Mouse (Mus musculus): ENCODE measurements around the gene Hoxb4. TPM values are rescaled to one million over a fixed set of nuclear protein-coding genes. Genes with fewer than 3 reads are reported as not detected.

Hoxb4 gene
- polyA plus RNA-seq, 1 experiment = 19.5 TPM

DNA sequence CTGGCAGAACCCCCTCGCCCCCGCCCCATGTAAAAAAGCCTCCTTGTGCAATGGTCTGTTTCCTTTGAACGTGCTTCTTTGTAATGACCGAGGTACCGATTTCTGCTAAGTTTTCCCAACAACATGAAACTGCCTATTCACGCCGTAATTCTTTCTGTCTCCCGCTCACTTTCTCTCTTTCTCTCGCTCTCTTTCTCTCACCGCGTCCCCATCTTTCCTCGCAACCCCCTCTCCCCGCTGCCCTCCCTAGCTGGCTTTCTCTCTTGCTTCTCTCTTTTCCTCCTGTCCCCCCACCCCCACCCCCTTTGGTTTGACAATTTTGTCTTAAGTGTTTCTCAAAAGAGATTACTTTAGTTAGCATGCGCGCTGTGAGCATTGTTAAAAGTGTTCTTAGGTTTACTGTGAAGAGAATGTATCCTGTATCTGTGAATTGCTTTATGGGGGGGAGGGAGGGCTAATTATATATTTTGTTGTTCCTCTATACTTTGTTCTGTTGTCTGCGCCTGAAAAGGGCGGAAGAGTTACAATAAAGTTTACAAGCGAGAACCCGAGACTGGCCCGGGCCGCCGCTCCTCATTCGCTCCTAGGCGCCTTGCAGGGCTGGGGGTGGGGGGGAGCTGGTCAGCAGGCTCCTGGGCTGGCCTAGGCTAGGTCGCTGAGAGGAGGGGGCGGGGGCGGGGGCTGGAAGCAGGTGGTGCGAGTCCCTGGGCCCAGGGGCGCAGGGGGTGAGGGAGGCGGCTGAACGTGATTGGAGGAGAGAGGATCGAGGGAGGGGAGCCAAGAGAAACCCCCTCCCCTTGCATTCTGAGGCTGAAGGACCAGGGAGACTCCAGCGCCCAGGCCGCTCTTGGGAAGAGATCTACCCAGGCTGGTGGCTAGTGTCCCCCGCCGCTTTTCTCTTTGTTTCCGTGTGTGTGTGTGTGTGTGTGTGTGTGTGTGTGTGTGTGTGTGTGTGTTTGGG, 33.0 kb upstream of the Hoxb4 start:
- DNase-seq (ENCODE audit: low read depth) = no peak

- no peak for DNase-seq (ENCODE audit: low read depth)
Observed at GRCm38 (mm10) chr11:96285771-96286738, 32.0 kb upstream of the Hoxb4 start, which contains the start of gene Hoxb7. TSS of gene Hoxb7 (plus strand) at chr11:96286623.

DNA sequence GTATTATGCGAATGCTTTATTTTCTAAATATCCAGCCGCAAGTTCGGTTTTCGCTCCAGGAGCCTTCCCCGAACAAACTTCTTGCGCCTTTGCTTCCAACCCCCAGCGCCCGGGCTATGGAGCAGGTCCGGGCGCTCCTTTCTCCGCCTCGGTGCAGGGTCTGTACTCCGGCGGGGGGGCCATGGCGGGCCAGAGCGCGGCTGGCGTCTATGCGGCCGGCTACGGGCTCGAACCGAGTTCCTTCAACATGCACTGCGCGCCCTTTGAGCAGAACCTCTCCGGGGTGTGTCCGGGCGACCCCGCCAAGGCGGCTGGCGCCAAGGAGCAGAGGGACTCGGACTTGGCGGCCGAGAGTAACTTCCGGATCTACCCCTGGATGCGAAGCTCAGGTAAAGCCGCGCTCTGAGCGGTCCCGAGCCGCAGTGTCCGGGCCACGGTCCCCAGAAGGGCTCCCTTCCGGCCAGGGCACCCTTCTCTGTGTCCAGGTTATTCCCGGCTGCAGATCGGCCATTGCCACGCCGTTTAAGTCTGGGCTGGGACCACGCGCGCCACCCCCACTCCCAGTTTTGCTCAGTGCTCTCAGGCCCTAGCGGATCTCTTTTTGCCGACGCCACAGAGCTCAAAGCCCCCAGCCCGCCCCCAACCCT, 31.2 kb upstream of the Hoxb4 start:
- no peak for DNase-seq (ENCODE audit: low read depth)

DNA sequence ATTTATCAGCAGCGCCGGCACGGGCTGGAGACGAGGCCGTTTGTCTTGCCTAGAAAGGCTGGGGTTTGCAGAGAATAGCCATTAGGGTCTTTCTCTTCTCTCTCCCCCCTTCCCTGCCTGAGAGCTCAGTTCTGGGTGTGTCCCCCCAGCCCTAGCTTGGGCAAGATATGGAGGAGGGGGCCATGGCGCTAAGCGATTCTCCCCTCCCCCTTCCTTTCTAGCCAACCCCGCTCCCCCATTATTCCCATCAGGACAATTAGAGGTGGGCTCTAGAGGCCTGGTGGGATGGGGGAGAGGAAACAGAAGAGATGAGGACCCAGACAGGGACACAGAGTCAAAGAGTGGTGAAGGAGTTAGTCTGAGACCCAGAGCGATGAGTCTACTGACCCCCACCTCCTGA, 30.7 kb upstream of the Hoxb4 start:
- no peak for DNase-seq (ENCODE audit: low read depth)

DNA sequence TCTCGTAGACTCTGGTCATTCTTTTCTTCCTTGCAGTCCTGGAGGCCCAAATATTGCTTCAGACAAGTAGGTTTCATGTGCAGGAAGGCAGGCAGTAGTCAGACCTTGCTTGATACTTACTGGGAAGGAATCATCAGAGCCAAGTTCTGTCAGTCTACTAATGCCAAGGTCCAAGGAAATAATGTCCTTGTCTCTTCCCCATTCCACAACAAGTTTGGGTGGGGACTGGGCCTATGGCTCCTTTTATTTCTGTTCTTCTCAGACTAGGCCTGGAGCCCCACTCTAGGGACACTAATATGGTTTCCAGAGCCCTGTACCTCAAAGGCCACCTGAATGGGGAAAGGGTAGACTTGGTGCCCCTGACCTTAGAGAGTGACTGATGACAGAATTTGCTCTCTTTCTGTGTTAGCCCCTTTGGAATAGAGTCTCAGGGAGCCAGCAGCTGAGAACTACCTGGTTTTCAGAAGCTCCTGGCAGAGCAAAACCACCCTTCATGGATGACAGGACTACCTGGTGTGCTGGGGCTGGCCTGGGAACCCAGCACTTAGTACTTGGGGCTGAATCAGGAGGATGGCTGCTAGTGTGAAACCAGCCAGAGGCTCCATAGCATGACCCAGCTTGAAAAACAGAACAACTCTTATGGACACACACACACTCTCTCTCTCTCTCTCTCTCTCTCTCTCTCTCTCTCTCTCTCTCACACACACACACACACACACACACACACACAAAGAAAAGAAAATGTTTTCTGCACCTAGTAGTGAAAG, 29.4 kb upstream of the Hoxb4 start:
- DNase-seq (ENCODE audit: low read depth) = no peak

DNA sequence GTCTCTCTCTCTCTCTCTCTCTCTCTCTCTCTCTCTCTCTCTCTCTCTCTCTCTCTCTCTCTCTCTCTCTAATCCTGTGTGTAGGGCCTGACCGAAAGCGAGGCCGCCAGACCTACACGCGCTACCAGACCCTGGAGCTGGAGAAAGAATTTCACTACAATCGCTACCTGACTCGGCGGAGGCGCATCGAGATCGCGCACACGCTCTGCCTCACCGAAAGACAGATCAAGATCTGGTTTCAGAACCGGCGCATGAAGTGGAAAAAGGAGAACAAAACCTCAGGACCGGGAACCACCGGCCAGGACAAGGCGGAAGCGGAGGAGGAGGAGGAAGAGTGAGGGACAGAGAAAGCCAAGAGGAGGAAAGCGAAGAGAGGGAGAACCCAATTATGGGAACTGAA, 28.8 kb upstream of the Hoxb4 start:
- no peak for DNase-seq (ENCODE audit: low read depth)

- no peak for DNase-seq (ENCODE audit: low read depth)
Observed at GRCm38 (mm10) chr11:96289837-96290236, 28.2 kb upstream of the Hoxb4 start.

DNA sequence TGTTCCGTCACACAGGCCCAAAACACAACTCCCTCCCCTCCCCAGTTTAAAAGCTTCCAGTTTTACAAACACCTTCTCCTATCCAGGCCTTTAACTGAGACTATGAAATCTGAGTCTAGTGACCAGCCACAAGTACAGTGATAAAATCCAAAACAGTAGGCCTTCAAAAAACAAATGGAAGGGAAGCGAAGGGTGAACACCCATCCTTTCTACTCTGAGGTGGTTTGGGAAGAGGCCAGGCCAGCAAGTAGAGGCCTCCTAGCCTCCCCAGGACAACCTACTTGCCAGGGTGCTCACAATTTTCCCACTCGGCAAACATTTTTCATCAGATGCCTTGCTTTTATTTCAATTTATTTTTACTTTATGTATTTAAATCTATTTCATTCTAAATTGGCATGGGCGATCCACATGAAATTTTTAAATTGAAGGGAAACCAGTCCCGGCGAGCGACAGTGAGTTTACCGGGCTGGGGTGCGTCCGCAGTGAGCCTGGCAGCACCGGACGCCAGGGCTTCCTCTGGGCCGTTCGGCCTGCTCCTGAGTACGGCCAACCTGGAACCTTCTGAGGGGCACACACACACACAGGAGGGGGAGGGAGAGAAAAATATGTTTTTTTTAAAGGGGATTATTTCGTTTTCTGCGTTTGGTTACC, 27.2 kb upstream of the Hoxb4 start:
- no peak for DNase-seq (ENCODE audit: low read depth)

- no peak for DNase-seq (ENCODE audit: low read depth)
Observed at GRCm38 (mm10) chr11:96291681-96292564, 26.1 kb upstream of the Hoxb4 start, which contains the start of gene Hoxb6. TSS of gene Hoxb6 (plus strand) at chr11:96292476.

GRCm38 (mm10) chr11:96292565-96293301, 25.3 kb upstream of the Hoxb4 start:
- DNase-seq (ENCODE audit: low read depth) = no peak

- no peak for DNase-seq (ENCODE audit: low read depth)
Observed at GRCm38 (mm10) chr11:96293302-96293921, 24.7 kb upstream of the Hoxb4 start.

- DNase-seq (ENCODE audit: low read depth) = no peak
Observed at GRCm38 (mm10) chr11:96294245-96295091, 23.6 kb upstream of the Hoxb4 start.

- no peak for DNase-seq (ENCODE audit: low read depth)
Observed at GRCm38 (mm10) chr11:96295092-96295835, 22.8 kb upstream of the Hoxb4 start.

DNA sequence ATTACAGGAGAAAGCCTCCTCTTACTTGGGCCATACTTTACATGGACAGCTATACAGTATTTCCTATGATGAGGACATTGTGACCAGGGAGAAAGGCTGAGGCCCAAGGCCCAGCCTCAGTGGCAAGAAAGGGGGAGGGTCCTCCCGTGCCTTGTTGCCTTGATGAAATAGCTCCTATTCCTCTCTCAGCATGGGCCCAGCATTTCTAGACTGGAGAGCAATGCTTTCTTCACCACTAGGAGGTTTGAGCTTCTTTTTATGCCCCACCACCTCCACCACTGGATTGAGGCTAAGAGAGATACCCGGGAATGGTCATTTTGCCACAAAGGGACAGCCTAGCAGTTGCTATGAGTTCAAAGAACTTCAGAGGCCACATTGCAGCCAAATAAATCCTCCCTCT, 21.1 kb upstream of the Hoxb4 start:
- no peak for DNase-seq (ENCODE audit: low read depth)

- DNase-seq (ENCODE audit: low read depth) = no peak
Observed at GRCm38 (mm10) chr11:96297428-96297827, 20.6 kb upstream of the Hoxb4 start.

DNA sequence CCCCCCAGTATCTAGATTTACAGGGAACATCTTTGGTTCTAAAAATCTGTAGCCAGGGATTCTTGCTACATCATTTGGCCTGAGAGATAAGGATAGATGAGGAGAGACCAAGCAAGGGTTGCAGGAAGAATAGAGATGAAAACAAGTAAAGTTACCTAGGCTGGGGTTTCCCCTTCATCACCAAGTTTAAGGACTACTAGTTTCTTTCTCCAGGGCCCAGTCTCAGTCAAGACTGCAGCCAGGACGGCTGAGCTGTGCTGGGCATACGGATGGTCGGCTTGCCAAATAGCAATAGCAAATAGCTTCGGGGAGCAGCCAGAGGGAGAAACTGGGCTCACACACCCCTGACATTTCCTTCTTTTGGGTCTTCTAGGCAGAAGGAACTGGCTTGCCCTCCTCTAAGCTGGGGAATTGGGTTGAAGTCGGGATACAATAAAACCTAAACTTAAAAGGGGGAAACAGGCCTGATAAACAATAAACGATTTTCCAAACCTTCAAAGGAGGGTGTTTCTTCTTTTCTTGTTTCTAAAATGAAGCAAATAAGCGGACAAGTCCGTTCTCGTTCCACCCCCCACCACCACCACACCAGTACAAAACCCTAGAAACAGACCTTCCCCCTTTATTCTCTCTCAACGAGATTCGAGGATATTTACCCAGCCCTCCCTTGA, 20.0 kb upstream of the Hoxb4 start:
- DNase-seq (ENCODE audit: low read depth) = no peak
